Mouse (Mus musculus) small intestine, adult 2 months (tissue): Measurements from ENCODE around the gene Magi1. TPM values are rescaled to one million over a fixed set of nuclear protein-coding genes. Genes with fewer than 3 reads are reported as not detected.

ENCODE experiments used
- H3K27ac ChIP-seq: fragments of 200-500 bp; 2 replicates; pipeline ENCODE4 v1.5.1; 2012; ENCODE audit warnings: low read depth, low read length, control low read depth, inconsistent platforms; ENCODE audit not compliant: insufficient read depth
- H3K27me3 ChIP-seq: fragments of 200-500 bp; 2 replicates; pipeline ENCODE4 v1.6.1; 2012; ENCODE audit warnings: mild to moderate bottlenecking, moderate library complexity, low read length, inconsistent platforms; ENCODE audit not compliant: control insufficient read depth, insufficient read depth
- H3K36me3 ChIP-seq: fragments of 200-500 bp; 2 replicates; pipeline ENCODE4 v1.6.1; 2012; ENCODE audit warnings: mild to moderate bottlenecking, low read length, control low read depth, inconsistent platforms; ENCODE audit not compliant: control insufficient read depth, insufficient read depth
- H3K4me1 ChIP-seq: fragments of 200-500 bp; 2 replicates; pipeline ENCODE4 v1.6.1; 2012; ENCODE audit warnings: low read length, inconsistent platforms, mixed read lengths; ENCODE audit not compliant: control insufficient read depth, insufficient read depth, insufficient read length
- H3K4me3 ChIP-seq: fragments of 200-500 bp; 2 replicates; pipeline ENCODE4 v1.5.1; 2012; ENCODE audit warnings: low read depth, mild to moderate bottlenecking, control low read depth, inconsistent platforms, low read length, moderate library complexity
- CTCF ChIP-seq: fragments of 200-500 bp; IDR thresholded peaks from 2 replicates; pipeline ENCODE4 v1.5.1; 2012; ENCODE audit warnings: low read depth, mild to moderate bottlenecking, control low read depth, inconsistent platforms, low read length, moderate library complexity, mixed read lengths; ENCODE audit not compliant: insufficient replicate concordance, insufficient read length; ENCODE audit errors: extremely low read depth
- POLR2A ChIP-seq: fragments of 200-500 bp; IDR thresholded peaks from 2 replicates; pipeline ENCODE4 v1.6.1; 2012; ENCODE audit warnings: low read depth, mild to moderate bottlenecking, control low read depth, inconsistent platforms, low read length, moderate library complexity
- WGBS: fragments of 180-500 bp; shearing (Covaris S2); methylation state at CpG from one replicate; pipeline ENCODE4 v1.1.7; 2018; 5-methylcytosine and 5-hydroxymethylcytosine counted together
- polyA plus RNA-seq: library from polyadenylated mRNA; depleted of rRNA; stranded (reverse); fragments of >200 nt; gene quantifications from 2 replicates; pipeline ENCODE4 v1.2.3, GENCODE M21; 2012

The Magi1 gene
- polyA plus RNA-seq, 1 experiment: 7.0 TPM

DNA sequence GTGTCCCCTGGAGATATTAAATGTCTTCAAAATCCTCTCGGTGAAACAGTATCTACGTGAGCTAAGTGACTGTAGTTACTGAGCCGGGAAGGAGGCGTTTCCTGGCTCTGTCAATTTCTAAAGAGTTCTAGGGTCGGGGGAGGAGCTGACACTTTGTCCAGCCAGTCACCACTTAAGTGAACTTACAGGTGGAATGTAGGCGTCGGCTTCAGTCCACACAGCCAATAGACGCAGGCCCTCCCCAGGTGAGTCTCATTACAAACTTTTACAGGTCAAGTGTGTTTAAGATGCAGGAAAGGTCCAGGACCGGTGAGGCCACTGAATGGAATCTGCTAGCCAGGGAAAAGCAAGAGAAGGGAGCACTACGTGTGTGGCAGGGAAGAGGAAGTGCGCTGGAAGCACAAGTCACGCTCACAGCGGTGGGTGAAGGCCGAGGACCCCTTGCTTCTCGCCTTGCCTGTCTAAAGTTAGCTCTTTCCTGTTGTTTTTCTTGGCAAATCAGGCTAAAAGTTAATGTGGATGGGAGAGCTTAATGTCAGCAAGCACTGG is 556.0 kb downstream of the Magi1 start:
- 50% methylated on average over 15 of the region's 15 CpGs for WGBS
- no peaks in the 10 kb centered on the region for H3K4me1 ChIP-seq
- no peaks in the 10 kb centered on the region for H3K27me3 ChIP-seq
- H3K36me3 ChIP-seq: no peaks in the 10 kb centered on the region
- no peak overlapping the region for H3K27ac ChIP-seq
- no peak overlapping the region for H3K4me3 ChIP-seq
- no peak for TF ChIP-seq CTCF
- TF ChIP-seq POLR2A: no peak

DNA sequence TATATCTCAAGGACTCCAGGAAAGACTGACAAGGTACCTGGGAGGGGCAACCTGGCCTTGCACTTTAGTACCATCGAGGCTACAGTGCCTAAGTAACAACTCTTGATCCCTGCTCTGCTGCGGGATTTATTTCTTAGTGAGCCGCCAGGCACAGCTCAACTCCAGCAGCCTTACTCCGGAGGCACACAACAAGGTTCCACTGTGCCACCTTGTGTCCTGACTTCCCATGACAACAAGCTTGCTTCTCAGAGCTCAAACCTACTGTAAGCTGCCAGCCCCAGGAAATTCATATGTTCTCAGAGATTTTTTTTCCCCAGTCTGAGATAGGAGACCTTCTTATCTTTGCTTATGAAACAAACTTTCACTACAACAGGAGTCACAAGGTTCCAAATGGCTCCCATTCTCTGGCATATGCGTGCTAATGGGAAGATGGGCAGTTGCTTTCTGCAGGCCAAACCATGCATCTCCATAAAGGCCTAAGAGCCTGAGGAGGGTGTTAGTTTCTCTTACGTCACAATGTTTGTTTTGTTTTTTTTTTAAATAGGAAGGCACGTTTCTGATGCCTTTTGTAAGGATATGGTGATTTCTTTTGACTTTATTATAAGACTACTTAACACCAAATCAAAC is 556.8 kb downstream of the Magi1 start:
- 62% methylated on average over 7 of the region's 7 CpGs for WGBS
- H3K27me3 ChIP-seq: no peaks in the 10 kb centered on the region
- H3K4me3 ChIP-seq: no peak overlapping the region
- no peaks in the 10 kb centered on the region for H3K4me1 ChIP-seq
- no peak overlapping the region for H3K27ac ChIP-seq
- TF ChIP-seq POLR2A: no peak
- TF ChIP-seq CTCF: no peak
- H3K36me3 ChIP-seq: no peaks in the 10 kb centered on the region

DNA sequence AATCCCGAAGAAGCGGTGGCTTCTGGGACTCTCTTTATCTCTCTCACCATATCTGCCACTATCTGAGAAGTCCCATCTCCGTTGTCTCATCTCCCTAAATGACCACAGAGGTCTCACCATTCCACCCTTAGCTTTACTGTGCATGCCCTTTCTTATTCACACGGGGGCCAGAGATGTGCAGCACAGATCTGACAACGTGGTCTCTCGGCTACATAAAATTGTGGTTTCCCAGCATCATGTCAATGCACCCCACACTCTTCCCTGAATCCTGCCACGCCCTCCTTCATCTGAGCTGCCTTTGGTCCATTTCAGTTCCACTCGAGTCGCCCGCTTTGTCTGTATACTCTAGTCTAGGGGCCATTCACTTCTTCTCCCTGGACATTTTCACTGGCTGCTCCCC is 557.6 kb downstream of the Magi1 start:
- Histone ChIP-seq H3K36me3 (no peaks in the 10 kb centered on the region), H3K27ac (no peak overlapping the region), H3K27me3 (no peaks in the 10 kb centered on the region), H3K4me1 (no peaks in the 10 kb centered on the region), H3K4me3 (no peak overlapping the region)
- 89% methylated on average over 10 of the region's 10 CpGs for WGBS
- TF ChIP-seq POLR2A (no peak), CTCF (no peak)

DNA sequence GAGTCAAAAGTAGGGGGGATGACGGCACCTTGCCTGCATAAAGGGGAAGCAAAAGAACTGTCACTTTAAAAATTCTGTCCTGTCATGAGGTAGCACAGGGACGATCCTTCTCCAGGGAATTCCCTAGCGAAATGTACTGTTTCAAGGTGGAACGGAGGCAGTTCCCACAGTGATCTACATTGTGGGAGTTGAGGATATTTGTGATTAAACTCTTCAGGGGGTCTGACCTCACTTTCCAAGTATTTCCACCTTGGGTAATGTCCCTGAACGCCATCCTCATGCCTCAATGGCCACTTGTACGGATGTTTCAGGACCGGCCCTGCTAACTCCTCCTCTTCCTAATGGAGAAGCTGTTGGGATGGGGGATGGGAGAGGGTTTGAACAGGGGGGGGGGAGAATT is 559.0 kb downstream of the Magi1 start:
- no peaks in the 10 kb centered on the region for H3K4me1 ChIP-seq
- no peak overlapping the region for H3K27ac ChIP-seq
- H3K27me3 ChIP-seq: no peaks in the 10 kb centered on the region
- TF ChIP-seq CTCF (no peak), POLR2A (no peak)
- no peaks in the 10 kb centered on the region for H3K36me3 ChIP-seq
- no peak overlapping the region for H3K4me3 ChIP-seq
- 91% methylated on average over 7 of the region's 7 CpGs for WGBS

DNA sequence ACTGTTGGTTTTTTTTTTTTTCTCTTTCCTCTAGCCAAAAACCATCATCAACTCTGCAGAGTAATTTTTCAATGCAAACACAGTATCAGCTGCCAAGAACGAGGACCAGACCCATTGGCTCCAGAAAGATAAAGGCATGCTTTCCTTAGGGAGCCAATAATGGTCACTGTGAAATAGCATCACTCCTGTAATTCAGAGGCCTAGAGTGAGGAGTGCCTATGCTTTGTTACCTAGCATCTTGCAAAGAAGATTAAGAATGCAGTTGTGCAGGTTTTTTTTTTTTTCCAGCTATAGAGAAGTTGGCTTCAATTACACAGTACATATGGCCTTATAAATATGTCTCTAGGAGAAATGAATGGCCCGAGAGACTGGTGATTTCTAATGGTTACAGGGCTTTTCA is 560.5 kb downstream of the Magi1 start:
- H3K27ac ChIP-seq: no peak overlapping the region
- H3K4me3 ChIP-seq: no peak overlapping the region
- no peak for TF ChIP-seq POLR2A
- TF ChIP-seq CTCF: no peak
- no peaks in the 10 kb centered on the region for H3K27me3 ChIP-seq
- H3K4me1 ChIP-seq: no peaks in the 10 kb centered on the region
- no peaks in the 10 kb centered on the region for H3K36me3 ChIP-seq
- 65% methylated on average over 2 of the region's 2 CpGs for WGBS

DNA sequence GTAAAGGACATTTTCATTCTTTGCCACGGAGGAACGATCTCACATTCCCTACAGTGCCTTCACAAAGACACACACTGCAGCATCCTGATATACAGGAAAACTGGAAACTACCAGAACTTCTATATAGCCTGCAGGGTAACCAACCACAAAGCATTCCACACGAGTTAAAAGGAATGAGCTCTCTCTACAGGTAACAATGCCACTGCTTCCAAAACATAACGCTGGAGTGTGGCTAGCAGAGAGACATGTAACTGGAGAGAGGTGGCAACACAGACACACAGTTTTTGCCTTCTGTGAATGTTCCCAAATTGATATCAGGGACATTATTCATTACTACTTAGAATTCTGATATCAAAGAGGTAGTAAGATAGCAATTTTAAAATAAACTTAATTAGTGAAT is 564.2 kb downstream of the Magi1 start:
- H3K4me3 ChIP-seq: no peak overlapping the region
- 69% methylated on average over 4 of the region's 4 CpGs for WGBS
- H3K4me1 ChIP-seq: no peaks in the 10 kb centered on the region
- no peak overlapping the region for H3K27ac ChIP-seq
- no peaks in the 10 kb centered on the region for H3K27me3 ChIP-seq
- TF ChIP-seq POLR2A (no peak), CTCF (no peak)
- H3K36me3 ChIP-seq: no peaks in the 10 kb centered on the region

DNA sequence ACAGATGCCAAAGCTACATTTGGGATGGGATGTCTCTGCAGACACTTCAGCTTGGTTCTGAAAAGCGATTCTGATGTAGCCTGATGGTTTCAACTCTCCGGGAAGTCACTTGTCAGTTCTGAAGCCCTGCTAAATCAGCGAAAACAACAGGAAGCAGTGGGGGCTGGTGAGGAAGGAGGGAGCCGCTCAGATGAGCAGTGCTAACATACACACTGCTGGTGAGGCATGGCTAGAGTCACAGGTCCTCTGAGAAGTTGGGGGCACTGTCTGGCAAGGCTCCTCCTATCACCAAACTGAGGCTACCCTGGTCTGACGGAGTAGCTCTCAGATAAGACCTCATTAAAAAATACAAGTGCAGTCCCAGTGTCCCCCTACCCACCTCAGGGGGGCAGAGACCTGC is 565.3 kb downstream of the Magi1 start:
- TF ChIP-seq CTCF (no peak), POLR2A (no peak)
- 63% methylated on average over 5 of the region's 5 CpGs for WGBS
- Histone ChIP-seq H3K36me3 (no peaks in the 10 kb centered on the region), H3K4me1 (no peaks in the 10 kb centered on the region), H3K27me3 (no peaks in the 10 kb centered on the region), H3K27ac (no peak overlapping the region), H3K4me3 (no peak overlapping the region)

DNA sequence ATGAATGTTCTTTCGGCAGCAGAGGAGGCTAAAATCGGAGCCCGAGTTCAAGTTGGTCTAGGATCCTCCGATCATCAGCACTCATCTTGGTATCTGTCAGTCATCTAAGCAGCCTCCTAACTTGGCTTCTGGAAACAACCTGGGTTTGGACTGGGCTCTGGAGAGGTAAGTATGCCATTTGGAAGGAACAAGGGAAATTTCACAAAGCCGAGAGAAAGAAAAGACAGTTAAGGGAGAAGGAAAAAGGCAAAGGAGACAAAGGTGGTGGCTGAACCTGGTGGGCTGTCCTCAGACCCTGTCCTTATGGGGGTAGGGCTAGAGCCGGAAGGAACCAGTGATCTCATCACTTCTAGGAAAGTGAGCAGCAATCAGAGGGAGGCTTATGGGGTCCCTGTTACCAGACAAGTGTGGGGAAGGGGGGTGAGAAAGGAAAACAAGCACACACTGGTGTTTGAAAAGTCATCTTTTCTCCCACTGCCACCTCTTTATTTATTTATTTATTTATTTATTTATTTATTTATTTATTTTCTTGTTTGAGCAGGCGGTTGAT is 565.8 kb downstream of the Magi1 start:
- H3K4me1 ChIP-seq: no peaks in the 10 kb centered on the region
- H3K27ac ChIP-seq: no peak overlapping the region
- no peak overlapping the region for H3K4me3 ChIP-seq
- no peak for TF ChIP-seq POLR2A
- TF ChIP-seq CTCF: no peak
- WGBS: 75% methylated on average over 7 of the region's 7 CpGs
- no peaks in the 10 kb centered on the region for H3K27me3 ChIP-seq
- no peaks in the 10 kb centered on the region for H3K36me3 ChIP-seq
